Mouse (Mus musculus): Measurements from ENCODE around the gene Mettl17. TPM values are rescaled to one million over a fixed set of nuclear protein-coding genes. Genes with fewer than 3 reads are reported as not detected.

Gene Mettl17
- polyA plus RNA-seq, 1 experiment from 2014 or later = 57.7 TPM

DNA sequence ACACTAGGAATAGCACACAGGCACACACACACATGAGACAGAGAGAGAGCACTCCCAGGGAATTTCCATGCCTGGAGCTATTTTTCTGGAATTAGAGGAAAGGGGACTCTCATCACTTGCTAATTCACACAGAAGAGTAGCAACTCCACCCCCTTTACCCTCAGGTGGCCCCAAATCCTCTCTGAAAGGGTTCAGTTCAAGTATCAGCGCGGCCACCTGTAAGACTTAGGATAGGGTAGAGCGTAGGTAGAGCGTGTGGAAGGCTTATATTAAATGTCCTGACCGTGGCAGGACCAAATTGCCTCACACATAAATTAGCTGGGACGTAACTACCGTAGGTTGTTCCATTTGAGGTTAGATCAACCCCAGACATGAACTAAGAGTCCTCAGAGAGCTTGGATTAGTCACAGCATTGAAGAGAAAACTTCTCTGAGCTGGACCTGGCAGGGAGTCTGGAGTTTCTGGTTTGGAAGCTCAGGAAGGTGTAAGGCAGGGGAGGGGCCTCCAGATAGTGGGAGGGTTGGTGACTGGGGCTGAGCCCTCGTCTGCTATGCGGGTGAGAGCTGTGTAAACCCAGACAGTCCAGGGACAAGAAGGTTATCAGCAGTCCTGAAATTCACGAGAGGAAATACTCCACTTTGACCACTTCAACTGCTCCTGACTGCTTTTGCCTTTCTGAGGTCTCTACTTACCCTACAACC lies 8.6 kb downstream of the Mettl17 start:
- no peaks in the 10 kb centered on the region for H3K4me1 ChIP-seq (ENCODE audit: control insufficient read depth, insufficient read depth, low read length)
- no peak overlapping the region for H3K9ac ChIP-seq (ENCODE audit: low read length)
- peak; percentile 82 for ATAC-seq (ENCODE audit: insufficient read depth, low FRiP score)
- peak overlapping the region; percentile 46; the same call in 1 of the 2 replicates for H3K27ac ChIP-seq (ENCODE audit: low read length)
- H3K4me3 ChIP-seq (replicated peaks; ENCODE audit: low read length) = no peak overlapping the region
- H3K27me3 ChIP-seq (ENCODE audit: control insufficient read depth, insufficient read depth, low read length) = no peaks in the 10 kb centered on the region
- H3K4me2 ChIP-seq (ENCODE audit: low read depth, low read length) = no peak overlapping the region
- peaks cover 11% of the 10 kb centered on the region; the same call in 1 of the 2 replicates for H3K36me3 ChIP-seq (ENCODE audit: control insufficient read depth, insufficient read depth, low read length)
- H3K9me3 ChIP-seq (replicated peaks; ENCODE audit: control insufficient read depth, low read length) = no peaks in the 10 kb centered on the region
- WGBS = 24% methylated on average over 10 of the region's 10 CpGs

DNA sequence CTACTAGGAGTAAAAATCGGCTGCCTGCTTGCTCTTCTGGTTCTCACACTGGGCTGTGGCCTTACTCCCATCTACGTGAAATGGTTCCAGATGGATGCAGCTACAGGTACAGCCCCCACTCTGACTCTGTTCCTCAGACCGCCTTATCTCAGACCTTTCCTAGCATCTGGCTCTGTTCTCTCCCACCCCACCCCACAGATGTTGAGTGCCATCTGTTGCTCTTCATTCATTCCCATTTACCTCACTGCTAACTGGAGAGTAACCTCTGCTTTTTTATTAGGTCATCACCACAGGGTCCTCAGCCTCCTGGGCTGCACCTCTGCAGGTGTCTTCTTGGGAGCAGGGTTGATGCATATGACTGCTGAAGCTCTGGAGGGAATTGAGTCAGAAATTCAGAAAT lies 9.2 kb downstream of the Mettl17 start:
- peaks cover 11% of the 10 kb centered on the region; the same call in 1 of the 2 replicates for H3K36me3 ChIP-seq (ENCODE audit: control insufficient read depth, insufficient read depth, low read length)
- no peak overlapping the region for H3K9ac ChIP-seq (ENCODE audit: low read length)
- no peak overlapping the region for H3K4me3 ChIP-seq (replicated peaks; ENCODE audit: low read length)
- H3K27me3 ChIP-seq (ENCODE audit: control insufficient read depth, insufficient read depth, low read length) = no peaks in the 10 kb centered on the region
- no peak for ATAC-seq (ENCODE audit: insufficient read depth, low FRiP score)
- no peaks in the 10 kb centered on the region for H3K4me1 ChIP-seq (ENCODE audit: control insufficient read depth, insufficient read depth, low read length)
- H3K9me3 ChIP-seq (replicated peaks; ENCODE audit: control insufficient read depth, low read length) = no peaks in the 10 kb centered on the region
- H3K4me2 ChIP-seq (ENCODE audit: low read depth, low read length) = no peak overlapping the region
- 51% methylated on average over 3 of the region's 3 CpGs for WGBS
- H3K27ac ChIP-seq (ENCODE audit: low read length) = no peak overlapping the region

DNA sequence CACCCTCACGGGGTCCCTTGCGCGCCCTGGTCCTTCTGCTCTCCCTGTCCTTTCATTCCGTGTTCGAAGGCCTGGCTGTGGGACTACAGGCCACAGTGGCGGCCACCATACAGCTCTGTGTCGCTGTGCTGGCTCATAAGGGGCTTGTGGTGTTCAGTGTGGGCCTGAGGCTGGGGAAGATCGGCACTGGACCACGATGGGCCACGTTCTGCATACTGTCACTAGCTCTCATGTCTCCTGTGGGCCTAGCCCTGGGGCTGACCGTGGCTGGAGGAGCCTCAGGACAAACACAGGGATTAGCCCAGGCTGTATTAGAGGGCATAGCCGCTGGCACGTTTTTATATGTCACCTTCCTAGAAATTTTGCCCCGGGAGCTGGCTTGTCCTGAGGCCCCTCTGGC lies 10.4 kb downstream of the Mettl17 start:
- Histone ChIP-seq H3K36me3 (ENCODE audit: control insufficient read depth, insufficient read depth, low read length) (peaks cover 11% of the 10 kb centered on the region; the same call in 1 of the 2 replicates), H3K9ac (ENCODE audit: low read length) (0 out of 2 replicates have a peak overlapping the region, but pooled peaks have one; percentile 2), H3K9me3 (replicated peaks; ENCODE audit: control insufficient read depth, low read length) (no peaks in the 10 kb centered on the region), H3K4me2 (ENCODE audit: low read depth, low read length) (no peak overlapping the region), H3K4me3 (replicated peaks; ENCODE audit: low read length) (no peak overlapping the region), H3K4me1 (ENCODE audit: control insufficient read depth, insufficient read depth, low read length) (no peaks in the 10 kb centered on the region), H3K27me3 (ENCODE audit: control insufficient read depth, insufficient read depth, low read length) (no peaks in the 10 kb centered on the region), H3K27ac (ENCODE audit: low read length) (no peak overlapping the region)
- ATAC-seq (ENCODE audit: insufficient read depth, low FRiP score) = no peak
- WGBS = 76% methylated on average over 14 of the region's 14 CpGs

DNA sequence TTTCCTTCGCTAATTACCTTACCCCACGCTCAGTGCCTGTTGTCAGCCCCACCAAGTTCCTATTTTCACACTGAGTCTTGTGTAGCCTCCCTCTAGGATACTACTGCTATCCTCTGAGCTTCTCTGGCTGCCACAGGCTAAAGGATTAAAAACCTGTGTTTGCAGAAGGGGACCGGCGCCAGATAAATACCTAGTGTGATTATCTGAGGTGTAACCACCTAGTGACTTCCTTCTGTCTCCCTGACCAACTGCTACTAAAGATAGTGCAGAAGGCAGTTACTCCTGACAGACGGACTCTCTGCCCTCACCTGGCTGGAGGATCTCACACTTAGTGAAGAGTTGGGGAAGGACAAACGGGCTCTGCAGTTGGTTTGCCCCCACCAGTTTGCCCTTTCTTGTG lies 11.4 kb downstream of the Mettl17 start:
- H3K27ac ChIP-seq (ENCODE audit: low read length) = no peak overlapping the region
- H3K9me3 ChIP-seq (replicated peaks; ENCODE audit: control insufficient read depth, low read length) = no peaks in the 10 kb centered on the region
- no peaks in the 10 kb centered on the region for H3K27me3 ChIP-seq (ENCODE audit: control insufficient read depth, insufficient read depth, low read length)
- H3K4me3 ChIP-seq (replicated peaks; ENCODE audit: low read length) = no peak overlapping the region
- H3K4me2 ChIP-seq (ENCODE audit: low read depth, low read length) = no peak overlapping the region
- H3K4me1 ChIP-seq (ENCODE audit: control insufficient read depth, insufficient read depth, low read length) = no peaks in the 10 kb centered on the region
- no peak overlapping the region for H3K9ac ChIP-seq (ENCODE audit: low read length)
- WGBS = 66% methylated on average over 6 of the region's 6 CpGs
- ATAC-seq (ENCODE audit: insufficient read depth, low FRiP score) = no peak
- peaks cover 9% of the 10 kb centered on the region; the same call in 1 of the 2 replicates for H3K36me3 ChIP-seq (ENCODE audit: control insufficient read depth, insufficient read depth, low read length)

DNA sequence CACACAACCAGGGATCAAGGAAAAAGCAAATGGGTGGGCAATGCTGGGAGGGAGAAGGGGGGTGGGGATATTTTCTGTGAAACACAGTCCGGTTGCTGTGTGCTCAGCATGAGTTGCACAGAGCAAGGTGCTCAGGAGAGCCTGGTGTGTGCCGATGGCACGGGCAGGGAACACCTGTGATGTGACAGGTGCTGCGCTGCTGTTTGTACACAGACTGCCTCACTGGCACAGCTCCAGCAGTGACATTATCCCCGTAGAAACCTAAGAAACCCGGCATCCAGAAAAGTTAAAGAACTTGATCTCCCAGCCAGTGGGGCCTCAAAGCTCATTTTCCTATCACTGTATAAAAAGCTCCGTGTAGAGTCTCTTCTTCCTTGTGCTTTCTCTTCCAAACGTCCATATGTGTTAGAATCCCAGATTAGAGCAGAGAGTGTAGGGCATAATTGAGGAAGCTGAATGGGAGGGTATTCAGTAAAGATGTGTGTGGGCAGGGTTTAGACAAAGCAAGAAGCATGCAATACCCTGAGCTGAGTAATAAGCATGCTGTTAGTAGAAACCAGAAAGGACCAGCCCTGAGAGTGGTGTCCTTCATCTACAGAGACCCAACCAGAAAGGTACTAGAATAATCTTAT lies 12.0 kb downstream of the Mettl17 start:
- H3K27me3 ChIP-seq (ENCODE audit: control insufficient read depth, insufficient read depth, low read length) = no peaks in the 10 kb centered on the region
- no peaks in the 10 kb centered on the region for H3K4me1 ChIP-seq (ENCODE audit: control insufficient read depth, insufficient read depth, low read length)
- no peak overlapping the region for H3K4me2 ChIP-seq (ENCODE audit: low read depth, low read length)
- no peaks in the 10 kb centered on the region for H3K9me3 ChIP-seq (replicated peaks; ENCODE audit: control insufficient read depth, low read length)
- H3K27ac ChIP-seq (ENCODE audit: low read length) = no peak overlapping the region
- no peak for ATAC-seq (ENCODE audit: insufficient read depth, low FRiP score)
- H3K4me3 ChIP-seq (replicated peaks; ENCODE audit: low read length) = no peak overlapping the region
- WGBS = 53% methylated on average over 8 of the region's 8 CpGs
- H3K36me3 ChIP-seq (ENCODE audit: control insufficient read depth, insufficient read depth, low read length) = peaks cover 3% of the 10 kb centered on the region; the same call in 1 of the 2 replicates
- no peak overlapping the region; the same call in 1 of the 2 replicates for H3K9ac ChIP-seq (ENCODE audit: low read length)

DNA sequence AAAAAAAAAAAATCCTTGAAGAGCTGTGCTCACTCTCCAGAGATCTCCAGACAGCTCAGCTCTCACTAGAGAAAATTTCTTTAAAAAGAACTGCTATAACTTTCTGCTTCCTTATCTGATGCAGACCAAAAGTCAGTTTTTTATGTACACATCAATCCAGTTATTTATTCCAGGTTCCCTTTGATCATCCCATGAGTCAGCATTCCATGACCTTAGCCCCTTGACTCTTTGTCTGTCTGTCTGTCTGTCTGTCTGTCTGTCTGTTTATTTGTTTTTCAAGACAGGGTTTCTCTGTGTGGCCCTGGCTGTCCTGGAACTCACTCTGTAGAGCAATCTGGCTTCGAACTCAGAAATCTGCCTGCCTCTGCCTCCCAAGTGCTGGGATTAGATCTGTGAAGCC lies 14.7 kb downstream of the Mettl17 start:
- ATAC-seq (ENCODE audit: insufficient read depth, low FRiP score) = no peak
- no peak overlapping the region for H3K4me3 ChIP-seq (replicated peaks; ENCODE audit: low read length)
- no peak overlapping the region for H3K27ac ChIP-seq (ENCODE audit: low read length)
- H3K4me1 ChIP-seq (ENCODE audit: control insufficient read depth, insufficient read depth, low read length) = no peaks in the 10 kb centered on the region; the same call in 1 of the 2 replicates
- H3K9ac ChIP-seq (ENCODE audit: low read length) = no peak overlapping the region
- H3K4me2 ChIP-seq (ENCODE audit: low read depth, low read length) = no peak overlapping the region
- no peaks in the 10 kb centered on the region for H3K27me3 ChIP-seq (ENCODE audit: control insufficient read depth, insufficient read depth, low read length)
- no peaks in the 10 kb centered on the region for H3K9me3 ChIP-seq (replicated peaks; ENCODE audit: control insufficient read depth, low read length)
- WGBS = 93% methylated on average over 1 of the region's 1 CpGs
- no peaks in the 10 kb centered on the region for H3K36me3 ChIP-seq (ENCODE audit: control insufficient read depth, insufficient read depth, low read length)

DNA sequence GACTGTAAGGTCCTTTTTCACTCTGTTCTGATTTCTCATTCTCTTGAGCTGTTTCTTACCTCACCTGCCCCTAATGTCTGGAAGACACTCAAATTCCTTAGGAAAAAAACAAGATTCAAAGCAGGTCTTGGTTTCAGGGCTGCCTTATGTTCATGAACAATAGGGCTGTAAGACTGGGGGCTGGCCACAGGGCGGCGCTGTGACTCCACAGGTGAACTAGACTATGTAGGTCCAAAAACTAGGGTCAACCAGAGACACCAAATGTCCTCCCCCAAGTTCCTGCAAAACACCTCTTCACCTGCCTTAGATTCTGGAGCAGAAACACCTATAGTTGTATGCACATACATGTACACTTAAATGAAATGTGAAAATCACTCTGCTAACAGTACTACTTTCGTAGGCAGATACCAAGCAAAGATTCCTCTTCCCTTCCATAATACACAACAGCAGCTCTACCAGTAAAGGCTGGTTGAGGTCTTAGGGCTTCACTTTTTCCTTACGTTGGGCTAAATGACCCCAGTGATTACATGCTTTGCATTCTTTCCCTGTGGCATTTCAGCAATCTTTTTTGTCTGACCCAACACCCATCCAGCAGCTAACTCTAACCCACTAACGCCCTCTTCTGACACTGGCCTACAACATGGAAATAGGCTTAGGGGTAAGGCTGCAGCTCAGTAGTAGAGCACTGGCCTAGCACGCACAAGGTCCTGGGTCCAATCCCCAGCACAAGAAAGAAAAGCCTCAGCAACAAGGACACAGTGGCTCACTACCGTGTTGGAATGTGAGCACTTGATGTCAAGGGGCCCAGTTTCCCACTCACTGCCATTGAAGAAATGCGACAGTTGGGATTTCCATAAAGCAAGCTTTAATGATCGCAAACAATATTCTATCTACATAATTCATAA lies 18.4 kb downstream of the Mettl17 start:
- ATAC-seq (ENCODE audit: insufficient read depth, low FRiP score) = peak; percentile 51; the same call in 1 of the 2 replicates
- H3K4me1 ChIP-seq (ENCODE audit: control insufficient read depth, insufficient read depth, low read length) = no peaks in the 10 kb centered on the region; the same call in 1 of the 2 replicates
- 0 out of 2 replicates have a peak, but pooled peaks cover 6% of the 10 kb centered on the region for H3K36me3 ChIP-seq (ENCODE audit: control insufficient read depth, insufficient read depth, low read length)
- H3K4me3 ChIP-seq (replicated peaks; ENCODE audit: low read length) = no peak overlapping the region
- H3K27me3 ChIP-seq (ENCODE audit: control insufficient read depth, insufficient read depth, low read length) = no peaks in the 10 kb centered on the region
- 54% methylated on average over 9 of the region's 9 CpGs for WGBS
- H3K9ac ChIP-seq (ENCODE audit: low read length) = no peak overlapping the region
- H3K27ac ChIP-seq (ENCODE audit: low read length) = no peak overlapping the region
- no peak overlapping the region for H3K4me2 ChIP-seq (ENCODE audit: low read depth, low read length)
- H3K9me3 ChIP-seq (replicated peaks; ENCODE audit: control insufficient read depth, low read length) = no peaks in the 10 kb centered on the region

DNA sequence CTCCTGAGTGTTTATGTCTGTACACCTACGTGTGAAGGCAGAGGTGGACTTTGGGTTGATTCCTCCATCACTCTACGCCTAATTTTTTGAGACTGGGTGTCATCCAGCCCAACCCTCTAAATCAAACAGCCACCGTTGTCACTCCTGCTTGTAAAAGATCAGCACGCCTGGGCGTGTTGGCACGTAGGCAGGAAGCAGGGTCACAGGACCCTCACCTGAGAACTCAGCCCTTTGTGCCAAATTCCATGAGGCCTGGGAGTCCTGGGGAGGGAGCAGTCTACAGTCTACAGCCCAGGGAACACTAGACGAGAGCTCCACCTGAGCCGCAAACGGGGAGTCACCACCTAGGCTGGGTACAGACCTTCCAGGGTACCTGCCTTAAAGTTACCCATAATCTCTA lies 19.1 kb downstream of the Mettl17 start:
- H3K36me3 ChIP-seq (ENCODE audit: control insufficient read depth, insufficient read depth, low read length) = 0 out of 2 replicates have a peak, but pooled peaks cover 6% of the 10 kb centered on the region
- no peak overlapping the region for H3K4me3 ChIP-seq (replicated peaks; ENCODE audit: low read length)
- no peaks in the 10 kb centered on the region for H3K9me3 ChIP-seq (replicated peaks; ENCODE audit: control insufficient read depth, low read length)
- no peaks in the 10 kb centered on the region; the same call in 1 of the 2 replicates for H3K4me1 ChIP-seq (ENCODE audit: control insufficient read depth, insufficient read depth, low read length)
- H3K27ac ChIP-seq (ENCODE audit: low read length) = peak overlapping the region; percentile 49
- no peaks in the 10 kb centered on the region for H3K27me3 ChIP-seq (ENCODE audit: control insufficient read depth, insufficient read depth, low read length)
- WGBS = 66% methylated on average over 9 of the region's 9 CpGs
- ATAC-seq (ENCODE audit: insufficient read depth, low FRiP score) = peak; percentile 50; the same call in 1 of the 2 replicates
- no peak overlapping the region for H3K9ac ChIP-seq (ENCODE audit: low read length)
- H3K4me2 ChIP-seq (ENCODE audit: low read depth, low read length) = no peak overlapping the region
